Mouse (Mus musculus) liver, embryonic 11.5 days (tissue): ENCODE measurements around the gene Smarcd1. TPM values are rescaled to one million over a fixed set of nuclear protein-coding genes. Genes with fewer than 3 reads are reported as not detected.

Experiments used
- ATAC-seq: fragments of 200-750 bp; cut with Nextera tagmentation; replicated peaks from 2 replicates; pipeline ENCODE4 v1.8.0; 2017; ENCODE audit warnings: moderate number of reproducible peaks, mild to moderate bottlenecking, moderate TSS enrichment, moderate library complexity; ENCODE audit not compliant: low FRiP score
- DNase-seq: peaks from one replicate; pipeline ENCODE4 v3.0.0-alpha.2; 2017; ENCODE audit warnings: low spot score
- H3K27ac ChIP-seq: fragments of 300-500 bp; sonication (generic); 2 replicates; pipeline ENCODE4 v1.5.1; 2014; ENCODE audit warnings: mild to moderate bottlenecking, low read depth, low read length, control low read depth
- H3K27me3 ChIP-seq: fragments of 300-500 bp; sonication (generic); replicated peaks from 2 replicates; pipeline ENCODE4 v1.6.1; 2014; ENCODE audit warnings: low read length, mixed read lengths; ENCODE audit not compliant: control insufficient read depth, insufficient read depth
- H3K36me3 ChIP-seq: fragments of 300-500 bp; sonication (generic); 2 replicates; pipeline ENCODE4 v1.6.1; 2014; ENCODE audit warnings: mild to moderate bottlenecking, low read length, moderate library complexity, mixed read lengths; ENCODE audit not compliant: control insufficient read depth, insufficient read depth
- H3K4me1 ChIP-seq: fragments of 300-500 bp; sonication (generic); replicated peaks from 2 replicates; pipeline ENCODE4 v1.6.1; 2014; ENCODE audit warnings: low read length, mixed read lengths; ENCODE audit not compliant: control insufficient read depth, insufficient read depth
- H3K4me2 ChIP-seq: fragments of 300-500 bp; sonication (generic); 2 replicates; pipeline ENCODE4 v1.6.1; 2014; ENCODE audit warnings: mild to moderate bottlenecking, control low read depth, moderate library complexity
- H3K4me3 ChIP-seq: fragments of 300-500 bp; sonication (generic); 2 replicates; pipeline ENCODE4 v1.5.1; 2014; ENCODE audit warnings: low read depth, low read length, control low read depth
- H3K9ac ChIP-seq: fragments of 300-500 bp; sonication (generic); 2 replicates; pipeline ENCODE4 v1.6.1; 2014; ENCODE audit warnings: low read depth, low read length, control low read depth
- H3K9me3 ChIP-seq: fragments of 300-500 bp; sonication (generic); 2 replicates; pipeline ENCODE4 v1.6.1; 2016; ENCODE audit warnings: low read length, inconsistent platforms, mixed read lengths; ENCODE audit not compliant: control insufficient read depth
- WGBS: fragments of 180-500 bp; shearing (Covaris S2); extraction: QIAGEN DNeasy Blood & Tissue Kit; methylation state at CpG from one replicate; pipeline ENCODE4 v1.1.7; 2014; 5-methylcytosine and 5-hydroxymethylcytosine counted together
- polyA plus RNA-seq: library from polyadenylated mRNA; unstranded; fragments of >200 nt; fragmentation: Nextera tagmentation; extraction: Ambion mirVana; gene quantifications from 2 replicates; pipeline ENCODE4 v1.2.1, GENCODE M21; 2014

Gene Smarcd1
- polyA plus RNA-seq, 1 experiment from 2014 or later: 26.7 TPM

GRCm38 (mm10) chr15:99677089-99677488 is 24.8 kb upstream of the Smarcd1 start:
- Histone ChIP-seq H3K4me3 (no peak overlapping the region), H3K27me3 (peaks cover 51% of the 10 kb centered on the region), H3K4me1 (no peaks in the 10 kb centered on the region), H3K9me3 (no peaks in the 10 kb centered on the region), H3K27ac (no peak overlapping the region), H3K9ac (no peak overlapping the region), H3K4me2 (no peak overlapping the region), H3K36me3 (no peaks in the 10 kb centered on the region)
- DNase-seq: no peak
- ATAC-seq: no peak
- WGBS: 44% methylated on average over 8 of the region's 8 CpGs

DNA sequence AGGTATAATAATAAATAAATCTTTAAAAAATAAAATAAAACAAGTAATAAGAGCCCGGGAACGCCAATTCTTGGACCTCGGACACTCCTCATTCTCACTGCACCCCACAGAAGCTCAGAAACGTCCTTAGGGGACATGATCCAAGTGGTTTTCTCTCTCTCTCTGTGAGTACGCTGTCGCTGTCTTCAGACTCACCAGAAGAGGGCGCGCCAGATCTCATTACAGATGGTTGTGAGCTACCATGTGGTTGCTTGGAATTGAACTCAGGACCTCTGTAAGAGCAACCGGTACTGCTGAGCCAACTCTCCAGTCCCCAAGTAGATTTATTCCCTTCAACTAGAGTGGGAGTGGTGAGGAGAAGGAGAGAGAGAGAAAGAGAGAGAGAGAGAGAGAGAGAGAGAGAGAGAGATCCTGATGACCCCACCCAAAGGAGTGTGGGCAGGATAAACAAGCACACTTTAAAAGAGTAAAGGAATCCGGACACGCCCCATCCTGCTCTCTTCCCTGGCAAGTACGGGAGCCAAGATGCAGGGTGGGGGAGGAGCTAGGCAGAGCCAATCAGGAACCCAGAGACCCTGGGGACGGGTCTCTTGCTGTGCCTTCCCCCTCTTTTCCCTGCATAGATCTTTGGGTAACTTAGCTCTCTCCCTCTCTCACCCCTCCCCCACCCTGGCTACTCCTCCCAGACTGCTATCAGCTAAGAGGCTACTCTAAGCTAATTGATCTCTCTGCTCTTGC is 23.7 kb upstream of the Smarcd1 start:
- DNase-seq: peak; percentile 37
- Histone ChIP-seq H3K4me3 (no peak overlapping the region), H3K9ac (no peak overlapping the region), H3K27me3 (peaks cover 40% of the 10 kb centered on the region), H3K9me3 (no peaks in the 10 kb centered on the region), H3K4me2 (no peak overlapping the region), H3K4me1 (no peaks in the 10 kb centered on the region), H3K36me3 (no peaks in the 10 kb centered on the region), H3K27ac (no peak overlapping the region)
- ATAC-seq: no peak
- WGBS: 12% methylated on average over 13 of the region's 13 CpGs

GRCm38 (mm10) chr15:99679008-99679407 is 22.9 kb upstream of the Smarcd1 start:
- H3K9me3 ChIP-seq: no peaks in the 10 kb centered on the region
- H3K27me3 ChIP-seq: peaks cover 32% of the 10 kb centered on the region
- no peak overlapping the region for H3K4me3 ChIP-seq
- H3K36me3 ChIP-seq: no peaks in the 10 kb centered on the region
- no peak overlapping the region for H3K9ac ChIP-seq
- no peak overlapping the region for H3K4me2 ChIP-seq
- ATAC-seq (no peak), DNase-seq (no peak)
- no peak overlapping the region for H3K27ac ChIP-seq
- H3K4me1 ChIP-seq: no peaks in the 10 kb centered on the region
- WGBS: 59% methylated on average over 7 of the region's 7 CpGs

DNA sequence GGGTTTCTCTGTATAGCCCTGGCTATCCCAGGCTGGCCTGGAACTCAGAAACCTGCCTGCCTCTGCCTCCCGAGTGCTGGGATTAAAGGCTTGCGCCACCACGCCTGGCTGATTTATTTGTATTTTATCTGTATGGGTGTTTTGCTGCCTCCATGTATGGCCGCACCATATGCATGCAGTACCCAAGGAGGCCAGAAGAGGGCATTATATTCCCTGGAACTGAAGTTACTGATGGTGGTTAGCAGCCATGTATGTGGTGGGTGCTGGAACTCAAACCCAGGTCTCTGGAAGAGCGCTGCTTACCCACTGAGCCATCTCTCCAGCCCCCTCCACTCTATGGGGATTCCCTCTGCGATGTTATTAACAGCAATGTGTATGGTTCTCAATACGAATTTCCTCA is 19.0 kb upstream of the Smarcd1 start:
- DNase-seq (no peak), ATAC-seq (no peak)
- no peaks in the 10 kb centered on the region for H3K4me1 ChIP-seq
- H3K27me3 ChIP-seq: peaks cover 9% of the 10 kb centered on the region
- no peak overlapping the region for H3K27ac ChIP-seq
- no peak overlapping the region for H3K9ac ChIP-seq
- H3K4me2 ChIP-seq: no peak overlapping the region
- H3K9me3 ChIP-seq: no peaks in the 10 kb centered on the region
- no peaks in the 10 kb centered on the region for H3K36me3 ChIP-seq
- no peak overlapping the region for H3K4me3 ChIP-seq
- WGBS: 74% methylated on average over 7 of the region's 7 CpGs

DNA sequence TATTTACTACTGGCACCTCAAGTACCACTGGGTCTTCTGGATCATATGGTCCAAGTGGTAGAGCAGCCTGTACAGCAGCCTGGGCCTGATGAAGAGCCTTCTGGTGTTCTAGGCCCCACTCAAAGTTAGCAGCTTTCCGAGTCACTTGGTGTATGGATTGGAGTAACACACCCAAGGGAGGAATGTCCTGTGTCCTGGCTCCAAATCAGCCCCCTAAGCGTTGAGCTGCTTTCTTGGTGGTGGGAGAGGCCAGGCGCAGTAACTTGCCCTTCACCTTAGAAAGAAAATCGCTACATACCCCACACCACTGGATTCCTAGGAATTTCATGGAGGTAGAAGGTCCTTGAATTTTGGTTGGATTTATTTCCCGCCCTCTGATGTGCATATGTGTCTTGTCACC is 17.8 kb upstream of the Smarcd1 start:
- ATAC-seq (no peak), DNase-seq (no peak)
- H3K36me3 ChIP-seq: no peaks in the 10 kb centered on the region
- H3K9me3 ChIP-seq: no peaks in the 10 kb centered on the region
- no peak overlapping the region for H3K4me2 ChIP-seq
- H3K27me3 ChIP-seq: peaks cover 6% of the 10 kb centered on the region
- H3K9ac ChIP-seq: no peak overlapping the region
- no peaks in the 10 kb centered on the region for H3K4me1 ChIP-seq
- 87% methylated on average over 5 of the region's 5 CpGs for WGBS
- H3K27ac ChIP-seq: no peak overlapping the region
- no peak overlapping the region for H3K4me3 ChIP-seq

DNA sequence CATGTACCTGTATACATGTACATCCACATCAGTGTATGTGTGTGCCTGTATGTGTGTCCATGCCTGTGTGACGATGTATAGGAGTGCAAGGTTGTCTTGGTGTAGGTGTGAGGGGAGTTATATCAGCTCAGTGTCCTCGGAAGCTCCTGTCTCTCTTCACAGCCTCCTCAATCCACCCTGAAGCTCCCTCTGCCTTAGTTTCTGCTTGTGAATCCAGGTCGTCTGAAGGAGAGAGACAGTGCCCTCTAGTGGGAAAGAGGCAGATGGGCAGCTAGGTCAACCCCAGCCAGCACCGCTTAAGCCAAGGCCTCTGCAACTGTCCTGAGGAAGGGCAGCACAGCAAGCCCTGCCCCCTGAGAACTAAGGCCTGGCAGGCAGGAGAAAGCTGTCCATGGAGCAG is 13.2 kb upstream of the Smarcd1 start:
- Histone ChIP-seq H3K4me1 (peaks cover 3% of the 10 kb centered on the region; the same call in 1 of the 2 replicates), H3K9ac (no peak overlapping the region), H3K27me3 (peaks cover 13% of the 10 kb centered on the region), H3K9me3 (no peaks in the 10 kb centered on the region), H3K27ac (no peak overlapping the region), H3K36me3 (no peaks in the 10 kb centered on the region), H3K4me2 (no peak overlapping the region), H3K4me3 (no peak overlapping the region)
- DNase-seq: peak; percentile 39
- ATAC-seq: no peak
- WGBS: 3% methylated on average over 4 of the region's 4 CpGs

DNA sequence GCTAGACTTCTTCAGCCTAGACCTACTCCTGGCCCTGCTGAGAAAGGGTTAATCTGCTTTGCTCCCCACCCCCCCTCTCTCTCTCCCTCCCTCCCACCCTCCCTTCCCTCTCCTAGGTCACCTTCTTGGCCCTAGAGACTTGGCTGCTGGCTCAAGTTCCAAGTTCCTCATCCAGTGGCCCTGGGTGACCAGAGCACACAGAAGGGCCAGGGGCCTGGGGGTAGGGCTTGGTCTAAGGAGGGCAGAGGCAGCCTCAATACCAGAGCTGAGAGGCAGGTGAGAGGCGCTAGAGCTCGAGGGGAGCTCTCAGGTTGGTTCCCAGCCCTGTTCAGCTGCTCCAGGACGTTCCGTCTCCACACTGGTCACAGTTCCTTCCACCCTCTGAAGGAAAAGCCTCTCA is 11.0 kb upstream of the Smarcd1 start:
- no peaks in the 10 kb centered on the region for H3K36me3 ChIP-seq
- H3K27me3 ChIP-seq: peaks cover 13% of the 10 kb centered on the region
- no peak for ATAC-seq
- H3K4me1 ChIP-seq: peaks cover 3% of the 10 kb centered on the region; the same call in 1 of the 2 replicates
- DNase-seq: peak; percentile 30
- H3K4me2 ChIP-seq: no peak overlapping the region
- H3K9me3 ChIP-seq: no peaks in the 10 kb centered on the region
- H3K9ac ChIP-seq: no peak overlapping the region
- 20% methylated on average over 4 of the region's 4 CpGs for WGBS
- H3K4me3 ChIP-seq: no peak overlapping the region
- H3K27ac ChIP-seq: no peak overlapping the region

DNA sequence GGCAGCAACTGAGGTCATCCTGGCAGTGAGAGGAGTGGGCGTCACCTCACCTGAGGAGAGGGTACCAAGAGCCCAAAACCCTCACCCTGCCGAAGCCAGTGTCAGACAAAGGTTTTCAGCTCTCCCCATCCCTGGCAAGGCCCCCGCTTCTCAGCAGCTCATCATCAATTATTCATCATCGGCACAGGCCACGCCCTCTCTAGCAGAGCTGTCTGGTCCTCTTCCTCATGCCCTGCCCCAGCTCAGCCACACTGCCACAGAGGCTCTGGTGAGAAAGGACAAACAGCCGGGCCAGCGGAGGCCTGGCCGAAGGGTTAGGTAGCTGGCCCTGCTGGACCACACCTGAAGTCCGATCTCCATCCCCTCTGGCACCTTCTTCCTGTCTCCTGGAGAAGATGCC is 10.0 kb upstream of the Smarcd1 start:
- no peak overlapping the region for H3K4me2 ChIP-seq
- H3K27ac ChIP-seq: no peak overlapping the region
- no peak overlapping the region for H3K9ac ChIP-seq
- H3K4me3 ChIP-seq: no peak overlapping the region
- H3K9me3 ChIP-seq: no peaks in the 10 kb centered on the region
- H3K4me1 ChIP-seq: peaks cover 3% of the 10 kb centered on the region; the same call in 1 of the 2 replicates
- ATAC-seq (no peak), DNase-seq (no peak)
- peaks cover 15% of the 10 kb centered on the region for H3K27me3 ChIP-seq
- WGBS: 45% methylated on average over 9 of the region's 9 CpGs
- no peaks in the 10 kb centered on the region for H3K36me3 ChIP-seq

GRCm38 (mm10) chr15:99697309-99697708 is 4.6 kb upstream of the Smarcd1 start:
- H3K27ac ChIP-seq: no peak overlapping the region
- H3K4me2 ChIP-seq: no peak overlapping the region
- no peak overlapping the region for H3K4me3 ChIP-seq
- H3K9me3 ChIP-seq: no peaks in the 10 kb centered on the region
- H3K9ac ChIP-seq: no peak overlapping the region
- no peaks in the 10 kb centered on the region for H3K36me3 ChIP-seq
- no peak for DNase-seq
- peaks cover 14% of the 10 kb centered on the region for H3K4me1 ChIP-seq
- H3K27me3 ChIP-seq: peaks cover 14% of the 10 kb centered on the region
- no peak for ATAC-seq
- WGBS: 35% methylated on average over 2 of the region's 2 CpGs
